In the genomic region with DNA sequence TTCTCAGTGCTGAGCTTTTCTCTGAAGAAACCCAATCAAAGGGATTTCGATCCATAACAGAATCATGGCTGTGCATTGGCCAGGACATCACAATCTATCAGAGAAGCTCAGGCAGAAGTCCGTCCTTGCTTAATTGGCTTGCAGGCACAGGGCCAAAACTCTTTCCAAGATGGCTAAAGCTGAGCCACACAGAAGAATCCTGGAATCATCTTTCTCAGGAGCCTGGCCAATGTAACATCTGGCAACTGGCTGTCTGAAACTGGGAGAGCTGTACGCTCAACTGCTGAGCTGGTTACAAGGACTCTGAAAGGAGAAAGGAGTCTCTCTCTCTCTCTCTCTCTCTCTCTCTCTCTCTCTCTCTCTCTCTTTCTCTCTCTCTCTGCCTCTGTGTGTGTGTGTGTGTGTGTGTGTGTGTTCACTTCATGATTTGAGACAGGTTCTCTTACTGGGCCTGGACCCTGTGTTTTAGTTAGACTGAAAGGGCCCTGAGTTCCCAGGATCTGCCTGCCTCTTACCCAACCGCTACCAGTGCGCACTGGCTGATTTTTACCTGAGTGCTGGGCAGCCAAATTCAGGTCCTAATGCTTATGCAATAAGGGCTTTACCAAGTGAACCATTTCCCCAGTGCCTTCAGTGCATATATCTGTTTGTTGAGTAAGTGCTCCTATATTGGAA, we compare ENCODE assay signal across 8 mouse cellular contexts.
DNase-seq lines count a peak whose midpoint lies in the region; ATAC-seq and TF ChIP-seq lines count a peak whose summit lies in the region.

No protein-coding gene starts in this region.

- no peak overlapping the region for H3K4me2 ChIP-seq in forebrain, embryonic 13.5 days
- no peak overlapping the region for H3K4me2 ChIP-seq in forebrain, embryonic 11.5 days (ENCODE audit: low read depth, low read length, severe bottlenecking)
- H3K4me2 ChIP-seq in limb, embryonic 14.5 days (replicated peaks; ENCODE audit: low read depth, low read length, severe bottlenecking) = no peak overlapping the region

- no peak overlapping the region for H3K4me3 ChIP-seq in forebrain, embryonic 13.5 days
- no peak overlapping the region for H3K4me3 ChIP-seq in forebrain, embryonic 11.5 days (ENCODE audit: low read depth, low read length)
- H3K4me3 ChIP-seq in limb, embryonic 14.5 days (replicated peaks; ENCODE audit: low read length) = no peak overlapping the region

- TF ChIP-seq POLR2A in limb, embryonic 14.5 days (IDR thresholded peaks at IDR 0.05; ENCODE audit: borderline replicate concordance, extremely low read depth, insufficient read depth, insufficient read length) = no peak

- no peak overlapping the region for H3K9ac ChIP-seq in forebrain, embryonic 13.5 days
- H3K9ac ChIP-seq in forebrain, embryonic 11.5 days (ENCODE audit: low read length) = no peak overlapping the region
- H3K9ac ChIP-seq in limb, embryonic 14.5 days (ENCODE audit: low read depth, low read length, severe bottlenecking) = no peak overlapping the region

- no peak overlapping the region for H3K27ac ChIP-seq in forebrain, embryonic 13.5 days
- H3K27ac ChIP-seq in forebrain, embryonic 11.5 days (ENCODE audit: low read depth, low read length) = no peak overlapping the region
- no peak overlapping the region; the same call in 1 of the 2 replicates for H3K27ac ChIP-seq in limb, embryonic 14.5 days (replicated peaks; ENCODE audit: low read depth, low read length)

- H3K27me3 ChIP-seq in forebrain, embryonic 13.5 days = no peaks in the 10 kb centered on the region
- no peaks in the 10 kb centered on the region for H3K27me3 ChIP-seq in forebrain, embryonic 11.5 days (ENCODE audit: control insufficient read depth, insufficient read depth, low read length)
- H3K27me3 ChIP-seq in limb, embryonic 14.5 days (ENCODE audit: control insufficient read depth, insufficient read depth, low read length) = no peaks in the 10 kb centered on the region

- no peaks in the 10 kb centered on the region for H3K9me3 ChIP-seq in forebrain, embryonic 13.5 days (replicated peaks)
- no peaks in the 10 kb centered on the region for H3K9me3 ChIP-seq in forebrain, embryonic 11.5 days (ENCODE audit: control insufficient read depth, low read length)
- H3K9me3 ChIP-seq in limb, embryonic 14.5 days (ENCODE audit: control insufficient read depth, low read length) = no peaks in the 10 kb centered on the region

- 73% methylated on average over 5 of the region's 5 CpGs for WGBS in forebrain, embryonic 13.5 days
- 89% methylated on average over 5 of the region's 5 CpGs for WGBS in forebrain, embryonic 11.5 days
- WGBS in limb, embryonic 14.5 days = 57% methylated on average over 5 of the region's 5 CpGs

- no peak for DNase-seq in forebrain, embryonic 11.5 days (ENCODE audit: low spot score)
- peak; percentile 48 to 50 for DNase-seq in right cerebral cortex, postnatal 10 days (ENCODE audit: low spot score in 2 of 2)
- DNase-seq in right cerebral cortex, postnatal 4 days = no peak
- peak; percentile 63 for DNase-seq in limb, embryonic 14.5 days (ENCODE audit: low spot score)
- DNase-seq in urinary bladder, postnatal 36 days (ENCODE audit: low spot score in 2 of 2) = peak; percentile 13 to 40
- no peak for DNase-seq in spleen, adult 18-20 months
- DNase-seq in embryo, embryonic 9.5 days (ENCODE audit: extremely low spot score) = no peak

- ATAC-seq in forebrain, embryonic 13.5 days = 0 out of 2 replicates have a peak, but pooled peaks have one; percentile 25
- ATAC-seq in forebrain, embryonic 11.5 days (replicated peaks; ENCODE audit: low FRiP score) = no peak
- ATAC-seq in limb, embryonic 14.5 days (ENCODE audit: low FRiP score, low read depth) = peak; percentile 47; the same call in 1 of the 2 replicates

- H3K4me1 ChIP-seq in forebrain, embryonic 13.5 days = peaks cover 9% of the 10 kb centered on the region
- no peaks in the 10 kb centered on the region for H3K4me1 ChIP-seq in forebrain, embryonic 11.5 days (replicated peaks; ENCODE audit: control insufficient read depth, insufficient read depth, low read length)
- peaks cover 3% of the 10 kb centered on the region; the same call in 1 of the 2 replicates for H3K4me1 ChIP-seq in limb, embryonic 14.5 days (ENCODE audit: control insufficient read depth, insufficient read depth, low read length)

- H3K36me3 ChIP-seq in forebrain, embryonic 13.5 days (ENCODE audit: poor library complexity, severe bottlenecking) = no peaks in the 10 kb centered on the region
- H3K36me3 ChIP-seq in forebrain, embryonic 11.5 days (ENCODE audit: control insufficient read depth, insufficient read depth, low read length) = no peaks in the 10 kb centered on the region
- no peaks in the 10 kb centered on the region for H3K36me3 ChIP-seq in limb, embryonic 14.5 days (ENCODE audit: control insufficient read depth, insufficient read depth, low read length)

Comparison
In these comparisons a context has a peak if more than half of its experiments do, and no peak if none do; other contexts are left out.
1. DNase-seq: peak in right cerebral cortex, postnatal 10 days (2 of 2), limb, embryonic 14.5 days (single experiment) and urinary bladder, postnatal 36 days (2 of 2); none in forebrain, embryonic 11.5 days (single experiment), right cerebral cortex, postnatal 4 days (single experiment), spleen, adult 18-20 months (0 of 2) and embryo, embryonic 9.5 days (single experiment).